Mouse (Mus musculus) lung, postnatal 25 days (tissue): Measurements from ENCODE around the gene Olfr668.
"Not testable (repeated sequence)": the region's sequence is repeated elsewhere in the genome, so short reads cannot be mapped to it uniquely, and the experiment has no call there.

Source experiments
- DNase-seq: peaks from one replicate; pipeline ENCODE4 v3.0.0; 2022; ENCODE audit warnings: low spot score

The Olfr668 gene

DNA sequence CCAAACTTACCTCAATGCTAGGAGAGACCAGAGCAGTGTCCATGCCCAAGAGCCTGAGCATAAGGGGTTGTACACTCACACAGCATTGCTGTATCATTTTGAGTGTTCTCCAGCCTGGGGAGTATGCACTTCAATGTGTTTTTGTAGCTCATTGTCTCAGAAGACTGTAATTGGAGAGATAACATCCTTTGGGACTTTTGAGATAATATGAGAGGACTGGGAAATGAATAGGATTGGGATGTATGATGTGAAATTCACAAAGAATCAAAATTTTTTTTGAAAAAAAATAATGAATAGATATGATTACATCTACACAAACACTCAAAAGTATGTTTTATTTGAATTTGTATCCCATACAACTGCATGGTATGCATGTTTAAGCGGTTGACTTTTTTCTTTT is at the start of gene Olfr668:
Olfr668 (minus strand) TSS at position 101 of the 400 bp plus-strand sequence.
- DNase-seq: no peak

- not testable (repeated sequence) for DNase-seq
Observed at GRCm38 (mm10) chr7:104972507-104972906, 44.6 kb upstream of the Olfr668 start.

- DNase-seq: no peak
Observed at GRCm38 (mm10) chr7:104962520-104962919, 34.7 kb upstream of the Olfr668 start, which contains the start of gene Olfr670. Gene Olfr670 (minus strand): TSS chr7:104962620.

- not testable (repeated sequence) for DNase-seq
Observed at GRCm38 (mm10) chr7:104950234-104950633, 22.4 kb upstream of the Olfr668 start.

DNA sequence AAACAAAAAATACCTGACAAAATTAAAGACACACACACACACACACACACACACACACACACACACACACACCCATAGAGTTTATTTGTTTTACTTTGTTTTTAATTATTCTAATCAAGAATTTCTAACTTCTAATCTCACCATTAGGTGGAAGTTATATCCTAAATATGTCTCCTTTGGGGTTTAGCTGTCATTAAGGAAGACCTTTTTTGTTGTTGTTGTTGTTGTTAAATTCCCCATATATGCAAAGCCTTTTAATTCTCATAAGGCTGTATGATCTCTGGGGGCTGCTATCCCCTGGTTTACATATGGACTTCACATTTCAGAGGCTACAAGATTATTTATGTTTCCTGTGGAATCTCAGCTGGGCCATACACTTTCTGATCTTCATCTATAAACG is 6.1 kb upstream of the Olfr668 start, which contains the start of gene Olfr669:
Olfr669 (plus strand) TSS at position 301 of the 400 bp plus-strand sequence.
- no peak for DNase-seq

- DNase-seq: no peak
Observed at GRCm38 (mm10) chr7:104921382-104921781, 6.5 kb downstream of the Olfr668 start, which contains the start of gene Olfr667. Gene Olfr667 (minus strand): TSS chr7:104921482.

GRCm38 (mm10) chr7:104895852-104896251 is 32.0 kb downstream of the Olfr668 start, which contains the start of gene Olfr666:
Gene Olfr666 (minus strand): TSS chr7:104895952.
- DNase-seq: no peak

DNA sequence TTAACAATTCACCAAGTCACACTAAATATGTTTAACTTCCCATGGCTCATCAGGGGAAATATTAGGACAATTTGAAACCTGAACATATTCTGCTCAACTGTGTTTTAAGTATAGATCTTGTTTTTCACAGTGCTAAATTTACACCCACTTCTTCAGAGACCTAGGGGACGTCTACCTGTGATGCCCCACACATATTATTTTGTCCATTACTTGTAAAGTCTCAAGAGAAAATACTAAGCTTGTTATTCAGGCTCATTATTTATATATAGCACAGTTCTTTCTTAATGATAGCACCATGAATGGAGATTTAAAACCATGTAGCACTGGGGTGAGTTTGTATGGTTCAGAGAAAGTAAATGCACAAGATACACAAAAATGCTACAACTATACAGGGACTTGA is 50.1 kb downstream of the Olfr668 start, which contains the start of gene Olfr665:
Olfr665 (plus strand) TSS at position 301 of the 400 bp plus-strand sequence.
- DNase-seq: no peak
